Mouse (Mus musculus): ENCODE results near the gene Pf4. TPM values are rescaled to one million over a fixed set of nuclear protein-coding genes. Genes with fewer than 3 reads are reported as not detected.

Gene Pf4
- total RNA-seq, 1 experiment = not detected

DNA sequence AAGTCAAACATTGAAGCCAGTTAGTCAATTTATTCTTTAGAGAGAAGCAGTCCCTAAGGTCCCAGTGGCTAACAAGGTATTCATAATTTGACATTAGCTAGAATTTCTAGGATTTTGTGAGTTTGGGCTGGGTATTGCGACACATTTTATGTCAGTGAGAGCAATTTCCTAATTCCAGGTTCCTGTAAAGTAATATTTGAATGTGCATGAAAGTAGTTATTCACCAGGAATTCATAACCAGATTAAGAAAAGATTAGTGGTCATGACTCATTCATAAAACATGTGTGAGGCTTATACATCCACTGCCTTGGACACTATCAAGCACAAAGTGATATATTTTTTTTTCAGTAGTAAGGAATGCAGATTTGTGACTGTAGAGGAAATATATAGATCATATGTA, 18.3 kb upstream of the Pf4 start:
- Histone ChIP-seq H3K4me1 (ENCODE audit: control insufficient read depth in 2 of 2, insufficient read depth in 2 of 2, low read length in 2 of 2, poor library complexity in 1 of 2) (peaks cover 0 to 5% of the 10 kb centered on the region in 2 experiments; a peak in 1 of 4 replicates), H3K36me3 (ENCODE audit: control insufficient read depth, insufficient read depth, low read length, poor library complexity, severe bottlenecking) (no peaks in the 10 kb centered on the region), H3K9ac (ENCODE audit: insufficient read depth, low read depth, low read length, poor library complexity, severe bottlenecking) (no peak overlapping the region), H3K9me3 (ENCODE audit: control insufficient read depth, insufficient read depth, low read depth, low read length) (no peaks in the 10 kb centered on the region), H3K27ac (ENCODE audit: insufficient read depth, low read depth, low read length, poor library complexity, severe bottlenecking) (no peak overlapping the region), H3K4me3 (ENCODE audit: insufficient read depth in 1 of 2, low read depth in 1 of 2, low read length in 2 of 2, poor library complexity in 1 of 2, severe bottlenecking in 1 of 2) (no peak overlapping the region)
- no peak for DNase-seq (ENCODE audit: low read depth, low spot score)
- TF ChIP-seq ZNF384 (IDR thresholded peaks at IDR 0.05; ENCODE audit: low read depth, low read length) (no peak), CHD2 (IDR thresholded peaks at IDR 0.05; ENCODE audit: low read depth, low read length) (no peak), HCFC1 (IDR thresholded peaks at IDR 0.05; ENCODE audit: borderline replicate concordance, insufficient read depth, low read length) (no peak), MAFK (IDR thresholded peaks at IDR 0.05; ENCODE audit: insufficient read depth, low read depth, low read length) (no peak), ZC3H11A (IDR thresholded peaks at IDR 0.05; ENCODE audit: borderline replicate concordance, low read depth, low read length) (no peak)
- in situ Hi-C loops (cut with MboI; ENCODE audit: low sequenced_read_pairs in 2 of 2, unreplicated experiment in 2 of 2) = no loop called here

DNA sequence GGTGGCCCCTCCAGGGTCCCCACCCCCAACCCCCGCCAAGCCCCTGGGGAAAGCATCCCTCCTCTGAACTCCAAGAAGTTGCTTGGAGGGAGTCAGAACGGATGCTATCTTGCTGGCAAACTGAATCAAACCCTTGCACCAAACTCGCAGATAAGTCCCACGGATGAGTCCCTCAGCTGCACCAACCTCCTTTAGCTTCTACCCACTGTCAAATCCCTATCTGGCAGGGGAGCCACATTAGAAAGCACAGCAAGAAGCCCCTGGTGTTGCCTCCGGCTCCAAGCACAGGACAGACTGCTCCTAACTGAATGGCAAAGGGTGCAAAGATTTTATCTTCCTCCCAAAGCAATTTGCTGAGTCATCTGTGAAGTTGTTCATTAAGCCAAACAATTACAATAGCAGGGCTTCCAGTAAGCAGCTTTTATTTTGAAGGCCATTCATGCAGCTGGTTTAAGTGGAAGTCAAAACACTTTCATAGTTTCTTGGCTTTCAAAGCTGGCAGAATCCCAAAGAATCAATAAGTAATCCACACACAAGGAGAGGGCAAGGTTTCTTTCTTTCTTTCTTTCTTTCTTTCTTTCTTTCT, 14.1 kb upstream of the Pf4 start:
- H3K4me3 ChIP-seq (ENCODE audit: insufficient read depth in 1 of 2, low read depth in 1 of 2, low read length in 2 of 2, poor library complexity in 1 of 2, severe bottlenecking in 1 of 2) = no peak overlapping the region
- peaks cover 0 to 5% of the 10 kb centered on the region in 2 experiments; a peak in 1 of 4 replicates for H3K4me1 ChIP-seq (ENCODE audit: control insufficient read depth in 2 of 2, insufficient read depth in 2 of 2, low read length in 2 of 2, poor library complexity in 1 of 2)
- TF ChIP-seq MAFK (IDR thresholded peaks at IDR 0.05; ENCODE audit: insufficient read depth, low read depth, low read length) = peak; percentile 74
- TF ChIP-seq ZNF384 (IDR thresholded peaks at IDR 0.05; ENCODE audit: low read depth, low read length) = no peak
- H3K27ac ChIP-seq (ENCODE audit: insufficient read depth, low read depth, low read length, poor library complexity, severe bottlenecking) = no peak overlapping the region
- H3K9me3 ChIP-seq (ENCODE audit: control insufficient read depth, insufficient read depth, low read depth, low read length) = no peaks in the 10 kb centered on the region
- no peaks in the 10 kb centered on the region for H3K36me3 ChIP-seq (ENCODE audit: control insufficient read depth, insufficient read depth, low read length, poor library complexity, severe bottlenecking)
- no peak overlapping the region for H3K9ac ChIP-seq (ENCODE audit: insufficient read depth, low read depth, low read length, poor library complexity, severe bottlenecking)
- no peak for DNase-seq (ENCODE audit: low read depth, low spot score)
- in situ Hi-C loops (cut with MboI; ENCODE audit: low sequenced_read_pairs in 2 of 2, unreplicated experiment in 2 of 2) = no loop called here

DNA sequence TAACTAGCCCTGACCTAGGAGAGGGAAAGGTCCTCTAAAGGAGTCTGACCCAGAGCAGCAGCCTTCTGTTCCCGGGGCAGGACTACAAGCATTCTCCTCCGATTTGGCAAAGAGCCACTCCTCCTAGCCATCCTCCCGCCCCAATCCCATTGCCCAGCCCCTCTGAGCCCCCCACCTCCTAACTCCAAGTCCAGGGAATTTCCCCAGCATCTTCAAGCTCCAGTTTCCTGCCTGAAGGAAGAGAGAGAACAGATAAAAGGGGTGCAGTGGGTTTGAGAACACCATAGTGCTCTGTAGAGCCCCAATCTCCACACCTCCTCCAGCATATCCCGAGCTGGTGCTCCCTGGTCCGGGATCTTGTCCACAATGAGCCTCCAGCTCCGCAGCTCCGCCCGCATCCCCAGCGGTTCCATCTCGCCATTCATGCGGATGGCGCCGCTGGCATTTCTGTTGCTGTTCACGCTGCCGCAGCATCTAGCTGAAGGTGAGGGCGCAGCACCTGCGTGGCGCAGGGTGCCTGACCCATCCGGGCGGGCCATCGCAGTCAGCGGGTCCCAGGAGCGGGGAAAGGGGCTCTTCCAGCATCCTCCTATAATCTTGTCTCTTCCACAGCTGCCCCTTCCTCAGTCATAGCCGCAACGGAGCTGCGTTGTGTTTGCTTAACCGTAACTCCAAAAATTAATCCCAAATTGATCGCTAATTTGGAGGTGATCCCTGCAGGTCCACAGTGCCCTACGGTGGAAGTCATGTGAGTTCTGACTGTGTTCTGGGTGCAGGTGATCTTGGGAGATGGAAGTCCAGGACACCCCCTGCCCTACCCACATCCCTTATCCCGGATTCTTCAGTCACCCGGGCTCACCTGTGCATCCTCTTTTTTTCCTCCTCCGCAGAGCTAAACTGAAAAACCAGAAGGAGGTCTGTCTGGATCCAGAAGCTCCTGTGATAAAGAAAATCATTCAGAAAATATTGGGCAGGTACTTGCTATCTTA, 12.9 kb upstream of the Pf4 start, which contains the start of gene Cxcl5:
TSS of gene Cxcl5 (plus strand) at position 284 of the 989 bp plus-strand sequence.
- Histone ChIP-seq H3K4me3 (ENCODE audit: insufficient read depth in 1 of 2, low read depth in 1 of 2, low read length in 2 of 2, poor library complexity in 1 of 2, severe bottlenecking in 1 of 2) (peak within 1 kb of the TSS; percentile 57 to 61), H3K36me3 (ENCODE audit: control insufficient read depth, insufficient read depth, low read length, poor library complexity, severe bottlenecking) (no peaks in the 10 kb centered on the region), H3K9ac (ENCODE audit: insufficient read depth, low read depth, low read length, poor library complexity, severe bottlenecking) (peak within 1 kb of the TSS; percentile 17; the same call in 1 of the 2 replicates), H3K27ac (ENCODE audit: insufficient read depth, low read depth, low read length, poor library complexity, severe bottlenecking) (no peak within 1 kb of the TSS), H3K9me3 (ENCODE audit: control insufficient read depth, insufficient read depth, low read depth, low read length) (no peaks in the 10 kb centered on the region), H3K4me1 (ENCODE audit: control insufficient read depth in 2 of 2, insufficient read depth in 2 of 2, low read length in 2 of 2, poor library complexity in 1 of 2) (peaks cover 0 to 5% of the 10 kb centered on the region in 2 experiments; a peak in 1 of 4 replicates)
- TF ChIP-seq ZNF384 (IDR thresholded peaks at IDR 0.05; ENCODE audit: low read depth, low read length) (no peak), ZC3H11A (IDR thresholded peaks at IDR 0.05; ENCODE audit: borderline replicate concordance, low read depth, low read length) (no peak), CHD2 (IDR thresholded peaks at IDR 0.05; ENCODE audit: low read depth, low read length) (no peak), MAFK (IDR thresholded peaks at IDR 0.05; ENCODE audit: insufficient read depth, low read depth, low read length) (no peak), HCFC1 (IDR thresholded peaks at IDR 0.05; ENCODE audit: borderline replicate concordance, insufficient read depth, low read length) (no peak)
- DNase-seq (ENCODE audit: low read depth, low spot score) = no peak
- in situ Hi-C loops (cut with MboI; ENCODE audit: low sequenced_read_pairs in 2 of 2, unreplicated experiment in 2 of 2) = no loop called here

DNA sequence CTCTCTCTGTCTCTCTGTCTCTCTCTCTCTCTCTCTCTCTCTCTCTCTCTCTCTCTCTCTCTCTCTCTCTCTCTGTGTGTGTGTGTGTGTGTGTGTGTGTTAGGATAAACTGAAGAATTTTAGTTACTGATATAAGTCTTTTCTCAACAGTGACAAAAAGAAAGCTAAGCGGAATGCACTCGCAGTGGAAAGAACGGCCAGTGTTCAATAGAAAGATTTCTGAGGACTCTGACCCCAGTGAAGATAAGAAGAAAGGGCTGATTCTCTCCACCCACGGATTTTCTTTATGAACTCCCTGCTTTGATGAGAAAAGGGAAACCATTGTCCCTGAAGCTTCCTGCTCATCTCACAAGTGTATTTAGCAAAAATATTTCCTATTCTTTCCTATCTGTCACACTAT, 11.9 kb upstream of the Pf4 start:
- Histone ChIP-seq H3K9ac (ENCODE audit: insufficient read depth, low read depth, low read length, poor library complexity, severe bottlenecking) (no peak overlapping the region), H3K36me3 (ENCODE audit: control insufficient read depth, insufficient read depth, low read length, poor library complexity, severe bottlenecking) (no peaks in the 10 kb centered on the region), H3K9me3 (ENCODE audit: control insufficient read depth, insufficient read depth, low read depth, low read length) (no peaks in the 10 kb centered on the region), H3K4me1 (ENCODE audit: control insufficient read depth in 2 of 2, insufficient read depth in 2 of 2, low read length in 2 of 2, poor library complexity in 1 of 2) (peaks cover 0 to 5% of the 10 kb centered on the region in 2 experiments; a peak in 1 of 4 replicates), H3K27ac (ENCODE audit: insufficient read depth, low read depth, low read length, poor library complexity, severe bottlenecking) (no peak overlapping the region), H3K4me3 (ENCODE audit: insufficient read depth in 1 of 2, low read depth in 1 of 2, low read length in 2 of 2, poor library complexity in 1 of 2, severe bottlenecking in 1 of 2) (no peak overlapping the region)
- in situ Hi-C loops (cut with MboI; ENCODE audit: low sequenced_read_pairs in 2 of 2, unreplicated experiment in 2 of 2) = no loop called here
- TF ChIP-seq HCFC1 (IDR thresholded peaks at IDR 0.05; ENCODE audit: borderline replicate concordance, insufficient read depth, low read length) (no peak), CHD2 (IDR thresholded peaks at IDR 0.05; ENCODE audit: low read depth, low read length) (no peak), ZC3H11A (IDR thresholded peaks at IDR 0.05; ENCODE audit: borderline replicate concordance, low read depth, low read length) (no peak), ZNF384 (IDR thresholded peaks at IDR 0.05; ENCODE audit: low read depth, low read length) (no peak), MAFK (IDR thresholded peaks at IDR 0.05; ENCODE audit: insufficient read depth, low read depth, low read length) (no peak)
- DNase-seq (ENCODE audit: low read depth, low spot score) = no peak
